Mouse (Mus musculus) spleen, adult 2 months (tissue): ENCODE data around the gene Iqch.

Source experiments
- CTCF ChIP-seq: fragments of 200-500 bp; IDR thresholded peaks from 2 replicates; pipeline ENCODE4 v1.5.1; 2011; ENCODE audit warnings: mild to moderate bottlenecking, inconsistent platforms; ENCODE audit not compliant: insufficient read depth, insufficient read length, insufficient replicate concordance; ENCODE audit errors: extremely low read depth
- POLR2A ChIP-seq: fragments of 200-500 bp; IDR thresholded peaks from 2 replicates; pipeline ENCODE4 v1.6.1; 2011; ENCODE audit warnings: low read depth, low read length, inconsistent platforms

- no peak for TF ChIP-seq CTCF
- TF ChIP-seq POLR2A, result no peak
Observed at GRCm38 (mm10) chr9:63535042-63535441, 67.3 kb downstream of the Iqch start.
